Mouse (Mus musculus) spleen, adult 2 months (tissue): ENCODE measurements around the gene Selenov. TPM values are rescaled to one million over a fixed set of nuclear protein-coding genes. Genes with fewer than 3 reads are reported as not detected.
A peak's percentile ranks its signal among the peaks of the same experiment; 100 is the strongest.

ENCODE experiments used
- DNase-seq, 2 experiments: peaks; one replicate each; pipeline versions ENCODE4 v3.0.0 to v3.0.0-alpha.2; 2012 to 2021; ENCODE audit warnings: low spot score in 2 of 2, low read depth in 1 of 2
- H3K27ac ChIP-seq: fragments of 200-500 bp; 2 replicates; pipeline ENCODE4 v1.5.1; 2012; ENCODE audit warnings: low read length, inconsistent platforms; ENCODE audit not compliant: insufficient read depth
- H3K27me3 ChIP-seq: fragments of 200-500 bp; 2 replicates; pipeline ENCODE4 v1.6.1; 2012; ENCODE audit warnings: mild to moderate bottlenecking, moderate library complexity, low read length, inconsistent platforms; ENCODE audit not compliant: control insufficient read depth, insufficient read depth
- H3K36me3 ChIP-seq: fragments of 200-500 bp; 2 replicates; pipeline ENCODE4 v1.6.1; 2012; ENCODE audit warnings: mild to moderate bottlenecking, low read length, inconsistent platforms; ENCODE audit not compliant: control insufficient read depth, insufficient read depth
- H3K4me1 ChIP-seq: fragments of 200-500 bp; 2 replicates; pipeline ENCODE4 v1.6.1; 2011; ENCODE audit warnings: inconsistent platforms; ENCODE audit not compliant: control insufficient read depth, insufficient read depth, insufficient read length
- H3K4me3 ChIP-seq: fragments of 200-500 bp; 2 replicates; pipeline ENCODE4 v1.5.1; 2011; ENCODE audit warnings: mild to moderate bottlenecking, inconsistent platforms; ENCODE audit not compliant: insufficient read depth, insufficient read length; ENCODE audit errors: extremely low read depth
- CTCF ChIP-seq: fragments of 200-500 bp; IDR thresholded peaks from 2 replicates; pipeline ENCODE4 v1.5.1; 2011; ENCODE audit warnings: mild to moderate bottlenecking, inconsistent platforms; ENCODE audit not compliant: insufficient read depth, insufficient read length, insufficient replicate concordance; ENCODE audit errors: extremely low read depth
- POLR2A ChIP-seq: fragments of 200-500 bp; IDR thresholded peaks from 2 replicates; pipeline ENCODE4 v1.6.1; 2011; ENCODE audit warnings: low read depth, low read length, inconsistent platforms
- WGBS: fragments of 180-500 bp; shearing (Covaris S2); methylation state at CpG from one replicate; pipeline ENCODE4 v1.1.7; 2018; 5-methylcytosine and 5-hydroxymethylcytosine counted together
- polyA plus RNA-seq: library from polyadenylated mRNA; depleted of rRNA; stranded (reverse); fragments of >200 nt; gene quantifications from 2 replicates; pipeline ENCODE4 v1.2.3, GENCODE M21; 2012

Gene Selenov
- polyA plus RNA-seq, 1 experiment = not detected

DNA sequence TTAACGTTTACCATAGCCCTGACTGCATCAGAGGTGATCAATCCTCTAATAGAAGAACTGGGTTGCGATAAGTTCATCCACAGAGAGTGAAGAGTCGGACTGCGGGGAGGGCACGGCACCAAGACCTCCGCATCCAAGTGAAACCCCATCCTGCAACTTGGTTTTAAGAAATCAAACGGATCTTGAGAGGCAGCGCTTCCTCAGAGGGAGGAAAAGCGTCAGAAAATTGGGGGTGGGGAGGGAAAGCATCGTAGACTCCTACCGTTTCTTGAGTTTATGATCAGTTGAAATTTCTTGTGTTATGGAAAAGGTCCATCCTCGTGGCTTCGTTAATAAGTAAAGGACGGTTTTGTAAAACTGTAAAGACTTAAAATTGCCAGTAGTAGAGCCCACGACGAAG lies 22.4 kb downstream of the Selenov start:
- Histone ChIP-seq H3K36me3 (no peaks in the 10 kb centered on the region), H3K27me3 (peaks cover 7% of the 10 kb centered on the region), H3K27ac (no peak overlapping the region), H3K4me1 (peaks cover 7% of the 10 kb centered on the region; the same call in 1 of the 2 replicates), H3K4me3 (peak overlapping the region; percentile 65; the same call in 1 of the 2 replicates)
- WGBS = 42% methylated on average over 16 of the region's 16 CpGs
- no peak for TF ChIP-seq CTCF
- no peak for TF ChIP-seq POLR2A
- DNase-seq = no peak

DNA sequence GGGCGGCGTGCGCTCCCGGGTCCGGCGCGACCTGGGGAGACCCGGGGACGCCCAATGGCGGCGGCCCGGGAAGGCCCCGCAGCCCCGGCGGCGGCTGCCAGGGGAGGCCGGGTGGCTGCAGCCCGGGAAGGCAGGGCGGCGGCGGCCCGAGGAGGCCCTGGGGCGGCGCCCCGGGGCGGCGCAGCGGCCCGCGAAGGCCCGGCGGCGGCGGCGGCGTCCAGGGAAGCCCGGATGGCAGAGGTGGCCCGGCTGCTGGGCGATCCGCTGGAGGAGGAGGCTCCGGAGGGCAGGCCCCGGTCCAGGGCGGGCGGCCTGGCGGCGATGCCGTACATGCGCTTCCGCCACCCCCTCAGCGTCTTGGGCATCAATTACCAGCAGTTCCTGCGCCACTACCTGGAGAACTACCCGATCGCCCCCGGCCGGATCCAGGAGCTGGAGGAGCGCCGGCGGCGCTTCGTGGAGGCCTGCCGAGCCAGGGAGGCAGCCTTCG lies 22.9 kb downstream of the Selenov start:
- peak overlapping the region; percentile 65; the same call in 1 of the 2 replicates for H3K4me3 ChIP-seq
- no peak overlapping the region for H3K27ac ChIP-seq
- H3K27me3 ChIP-seq = peaks cover 7% of the 10 kb centered on the region

DNA sequence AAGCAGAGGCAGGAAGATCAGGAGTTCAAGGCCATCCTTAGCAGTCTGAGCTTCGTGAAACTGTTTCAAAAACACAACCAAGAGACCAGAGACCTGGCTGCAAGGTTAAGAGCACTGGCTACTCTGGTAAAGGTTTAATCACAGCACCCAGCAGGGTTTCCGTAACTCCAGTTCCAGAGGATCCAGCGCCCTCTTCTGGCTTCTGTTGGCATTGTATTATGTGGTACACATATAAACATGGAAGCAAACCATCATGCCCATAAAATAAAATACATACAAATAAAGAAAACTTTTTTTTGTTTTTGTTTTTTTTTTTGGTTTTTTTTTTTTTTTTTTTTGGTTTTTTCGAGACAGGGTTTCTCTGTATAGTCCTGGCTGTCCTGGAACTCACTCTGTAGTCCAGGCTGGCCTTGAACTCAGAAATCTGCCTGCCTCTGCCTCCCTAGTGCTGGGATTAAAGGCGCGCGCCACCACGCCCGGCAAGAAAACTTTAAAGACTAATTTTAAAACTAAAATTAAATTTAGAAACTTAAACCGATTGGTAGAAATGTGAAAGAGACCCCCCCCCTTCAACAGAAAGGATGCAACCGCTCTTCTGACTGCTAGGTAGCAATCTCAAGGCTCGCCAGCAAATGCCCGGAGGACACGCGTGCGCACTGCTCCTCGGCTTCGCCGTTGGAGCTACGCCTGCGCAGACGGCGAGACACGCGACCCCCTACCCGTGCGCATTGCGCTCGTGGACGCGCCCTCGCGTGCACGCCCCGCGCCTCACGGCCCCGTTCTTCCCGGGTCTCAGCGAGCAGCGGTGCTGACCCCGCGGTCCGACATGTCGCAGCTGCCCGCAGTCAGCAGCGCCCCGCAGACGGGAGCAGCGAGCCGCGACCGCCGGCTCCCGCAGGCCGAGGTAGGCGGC lies 23.6 kb downstream of the Selenov start, which contains the start of gene Eid2:
TSS of gene Eid2 (plus strand) at position 753 of the 913 bp plus-strand sequence.
- peak in 1 of 2 experiments; percentile 39 for DNase-seq
- Histone ChIP-seq H3K36me3 (no peaks in the 10 kb centered on the region), H3K4me1 (peaks cover 7% of the 10 kb centered on the region; the same call in 1 of the 2 replicates), H3K27ac (no peak within 1 kb of the TSS; the same call in 1 of the 2 replicates), H3K4me3 (peak within 1 kb of the TSS; percentile 65; the same call in 1 of the 2 replicates), H3K27me3 (peaks cover 7% of the 10 kb centered on the region)
- 8% methylated on average over 57 of the region's 57 CpGs for WGBS
- no peak for TF ChIP-seq POLR2A
- no peak for TF ChIP-seq CTCF

More for the DNA sequence above, 22.9 kb downstream of the Selenov start:
- no peak for TF ChIP-seq CTCF
- no peak for TF ChIP-seq POLR2A
- peaks cover 7% of the 10 kb centered on the region; the same call in 1 of the 2 replicates for H3K4me1 ChIP-seq
- H3K36me3 ChIP-seq = no peaks in the 10 kb centered on the region
- peak in 1 of 2 experiments; percentile 16 for DNase-seq
- 2% methylated on average over 49 of the region's 62 CpGs for WGBS

DNA sequence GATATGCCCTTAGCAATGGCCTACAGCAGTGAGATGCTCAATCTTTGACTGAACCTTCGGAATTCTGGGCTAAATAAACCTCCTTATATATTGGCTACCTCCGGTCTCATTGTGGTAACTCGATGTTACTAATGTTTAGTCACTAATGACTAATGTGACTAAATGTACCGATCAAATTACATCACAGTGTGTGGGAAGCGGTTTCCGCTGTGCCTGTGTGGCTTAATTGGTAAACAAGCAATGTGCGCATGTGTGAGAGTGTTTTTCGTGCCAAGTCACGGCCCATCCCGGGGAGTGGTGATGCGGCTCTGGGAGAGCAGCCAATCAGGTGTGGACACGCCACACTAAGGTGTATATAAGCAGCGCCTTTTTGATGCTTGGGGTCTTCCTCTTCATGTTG lies 25.6 kb downstream of the Selenov start:
- 89% methylated on average over 13 of the region's 13 CpGs for WGBS
- Histone ChIP-seq H3K4me3 (no peak overlapping the region), H3K27ac (no peak overlapping the region), H3K36me3 (no peaks in the 10 kb centered on the region), H3K4me1 (peaks cover 7% of the 10 kb centered on the region; the same call in 1 of the 2 replicates), H3K27me3 (peaks cover 7% of the 10 kb centered on the region)
- TF ChIP-seq POLR2A (no peak), CTCF (no peak)
- no peak for DNase-seq

DNA sequence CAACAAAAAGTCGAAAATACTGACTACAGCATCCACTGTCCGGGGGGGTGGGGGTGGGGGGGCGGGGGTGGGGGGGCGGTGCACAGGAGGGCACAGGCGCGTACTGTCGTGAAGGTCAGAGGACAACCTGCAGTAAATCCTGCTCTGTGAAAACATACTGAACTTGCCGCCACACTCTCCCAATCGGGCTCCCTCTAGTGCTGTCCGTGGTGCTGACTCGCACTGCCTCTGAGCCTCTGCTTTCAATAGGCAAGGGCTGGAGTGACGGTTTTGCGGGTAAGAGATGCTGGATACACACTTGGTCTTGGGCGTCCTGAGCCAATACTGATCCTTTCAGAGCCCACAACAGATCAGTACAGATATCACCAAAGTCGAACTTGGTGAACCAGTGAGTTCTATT lies 27.2 kb downstream of the Selenov start:
- peaks cover 7% of the 10 kb centered on the region for H3K27me3 ChIP-seq
- WGBS = 8% methylated on average over 12 of the region's 15 CpGs
- no peaks in the 10 kb centered on the region for H3K36me3 ChIP-seq
- H3K4me1 ChIP-seq = peaks cover 7% of the 10 kb centered on the region; the same call in 1 of the 2 replicates
- H3K4me3 ChIP-seq = no peak overlapping the region
- H3K27ac ChIP-seq = no peak overlapping the region
- TF ChIP-seq POLR2A = no peak
- no peak for TF ChIP-seq CTCF
- peak in 1 of 2 experiments; percentile 48 for DNase-seq

DNA sequence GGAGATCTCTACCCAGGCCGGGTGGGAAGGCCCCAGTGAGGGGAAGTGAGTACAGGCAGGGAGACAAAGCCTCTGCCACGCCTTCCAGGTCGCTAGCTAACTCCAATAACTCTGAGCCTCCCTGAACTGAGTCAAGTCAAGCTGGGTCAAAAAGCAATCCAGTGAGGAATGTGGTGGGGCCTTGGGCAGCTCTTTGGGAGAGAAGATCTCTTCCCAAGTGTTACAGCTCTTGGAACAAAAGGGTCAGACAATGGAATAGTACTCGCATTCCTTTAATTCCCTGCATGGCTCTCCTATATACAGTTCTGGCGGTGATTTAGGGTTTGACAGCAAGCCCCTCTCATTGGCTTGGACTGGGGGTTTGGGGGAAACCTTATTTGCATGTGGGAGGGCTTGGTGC lies 28.1 kb downstream of the Selenov start:
- H3K27me3 ChIP-seq = peaks cover 2% of the 10 kb centered on the region
- no peak for TF ChIP-seq CTCF
- TF ChIP-seq POLR2A = no peak
- H3K4me3 ChIP-seq = no peak overlapping the region
- H3K36me3 ChIP-seq = no peaks in the 10 kb centered on the region
- no peak overlapping the region for H3K27ac ChIP-seq
- DNase-seq = no peak
- peaks cover 2% of the 10 kb centered on the region; the same call in 1 of the 2 replicates for H3K4me1 ChIP-seq
- WGBS = 52% methylated on average over 5 of the region's 5 CpGs
